Mouse (Mus musculus) small intestine, adult 2 months (tissue): ENCODE measurements around the gene Fstl1. TPM values are rescaled to one million over a fixed set of nuclear protein-coding genes. Genes with fewer than 3 reads are reported as not detected.

Experiments
- H3K27ac ChIP-seq: fragments of 200-500 bp; 2 replicates; pipeline ENCODE4 v1.5.1; 2012; ENCODE audit warnings: low read depth, low read length, control low read depth, inconsistent platforms; ENCODE audit not compliant: insufficient read depth
- H3K27me3 ChIP-seq: fragments of 200-500 bp; 2 replicates; pipeline ENCODE4 v1.6.1; 2012; ENCODE audit warnings: mild to moderate bottlenecking, moderate library complexity, low read length, inconsistent platforms; ENCODE audit not compliant: control insufficient read depth, insufficient read depth
- H3K36me3 ChIP-seq: fragments of 200-500 bp; 2 replicates; pipeline ENCODE4 v1.6.1; 2012; ENCODE audit warnings: mild to moderate bottlenecking, low read length, control low read depth, inconsistent platforms; ENCODE audit not compliant: control insufficient read depth, insufficient read depth
- H3K4me1 ChIP-seq: fragments of 200-500 bp; 2 replicates; pipeline ENCODE4 v1.6.1; 2012; ENCODE audit warnings: low read length, inconsistent platforms, mixed read lengths; ENCODE audit not compliant: control insufficient read depth, insufficient read depth, insufficient read length
- H3K4me3 ChIP-seq: fragments of 200-500 bp; 2 replicates; pipeline ENCODE4 v1.5.1; 2012; ENCODE audit warnings: low read depth, mild to moderate bottlenecking, control low read depth, inconsistent platforms, low read length, moderate library complexity
- CTCF ChIP-seq: fragments of 200-500 bp; IDR thresholded peaks from 2 replicates; pipeline ENCODE4 v1.5.1; 2012; ENCODE audit warnings: low read depth, mild to moderate bottlenecking, control low read depth, inconsistent platforms, low read length, moderate library complexity, mixed read lengths; ENCODE audit not compliant: insufficient replicate concordance, insufficient read length; ENCODE audit errors: extremely low read depth
- POLR2A ChIP-seq: fragments of 200-500 bp; IDR thresholded peaks from 2 replicates; pipeline ENCODE4 v1.6.1; 2012; ENCODE audit warnings: low read depth, mild to moderate bottlenecking, control low read depth, inconsistent platforms, low read length, moderate library complexity
- WGBS: fragments of 180-500 bp; shearing (Covaris S2); methylation state at CpG from one replicate; pipeline ENCODE4 v1.1.7; 2018; 5-methylcytosine and 5-hydroxymethylcytosine counted together
- polyA plus RNA-seq: library from polyadenylated mRNA; depleted of rRNA; stranded (reverse); fragments of >200 nt; gene quantifications from 2 replicates; pipeline ENCODE4 v1.2.3, GENCODE M21; 2012

The Fstl1 gene
- polyA plus RNA-seq, 1 experiment = 5.4 TPM

- no peak for TF ChIP-seq CTCF
- Histone ChIP-seq H3K36me3 (no peaks in the 10 kb centered on the region), H3K4me3 (no peak overlapping the region), H3K4me1 (peaks cover 3% of the 10 kb centered on the region; the same call in 1 of the 2 replicates), H3K27ac (peak overlapping the region; percentile 69), H3K27me3 (no peaks in the 10 kb centered on the region)
- 76% methylated on average over 10 of the region's 10 CpGs for whole genome bisulfite sequencing
Measured at GRCm38 (mm10) chr16:37808866-37809622, 32.4 kb downstream of the Fstl1 start.

GRCm38 (mm10) chr16:37809623-37809992 lies 32.9 kb downstream of the Fstl1 start:
- WGBS = 74% methylated on average over 6 of the region's 6 CpGs
- TF ChIP-seq POLR2A (no peak), CTCF (no peak)
- peak overlapping the region; percentile 69 for H3K27ac ChIP-seq

GRCm38 (mm10) chr16:37811874-37812273 lies 35.2 kb downstream of the Fstl1 start:
- Histone ChIP-seq H3K4me1 (peaks cover 3% of the 10 kb centered on the region; the same call in 1 of the 2 replicates), H3K27me3 (0 out of 2 replicates have a peak, but pooled peaks cover 2% of the 10 kb centered on the region), H3K4me3 (no peak overlapping the region), H3K27ac (no peak overlapping the region), H3K36me3 (no peaks in the 10 kb centered on the region)
- WGBS = 83% methylated on average over 8 of the region's 8 CpGs
- no peak for TF ChIP-seq POLR2A
- TF ChIP-seq CTCF = no peak

More at GRCm38 (mm10) chr16:37809623-37809992, 32.9 kb downstream of the Fstl1 start:
- Histone ChIP-seq H3K36me3 (no peaks in the 10 kb centered on the region), H3K4me1 (peaks cover 3% of the 10 kb centered on the region; the same call in 1 of the 2 replicates), H3K4me3 (no peak overlapping the region), H3K27me3 (0 out of 2 replicates have a peak, but pooled peaks cover under 1% of the 10 kb centered on the region)

GRCm38 (mm10) chr16:37812474-37812886 lies 35.8 kb downstream of the Fstl1 start:
- H3K27ac ChIP-seq = no peak overlapping the region
- peaks cover 3% of the 10 kb centered on the region; the same call in 1 of the 2 replicates for H3K4me1 ChIP-seq
- 56% methylated on average over 9 of the region's 9 CpGs for WGBS
- H3K36me3 ChIP-seq = no peaks in the 10 kb centered on the region
- no peak for TF ChIP-seq POLR2A
- no peak; the same call in 1 of the 2 replicates for TF ChIP-seq CTCF
- no peak overlapping the region for H3K4me3 ChIP-seq
- 0 out of 2 replicates have a peak, but pooled peaks cover 2% of the 10 kb centered on the region for H3K27me3 ChIP-seq

- no peaks in the 10 kb centered on the region for H3K36me3 ChIP-seq
- H3K27me3 ChIP-seq = 0 out of 2 replicates have a peak, but pooled peaks cover 2% of the 10 kb centered on the region
- peaks cover 3% of the 10 kb centered on the region; the same call in 1 of the 2 replicates for H3K4me1 ChIP-seq
- TF ChIP-seq CTCF (no peak), POLR2A (no peak)
- 32% methylated on average over 5 of the region's 5 CpGs for WGBS
- H3K27ac ChIP-seq = no peak overlapping the region
- no peak overlapping the region for H3K4me3 ChIP-seq
Measured at GRCm38 (mm10) chr16:37813691-37814382, 37.2 kb downstream of the Fstl1 start.

- Histone ChIP-seq H3K36me3 (no peaks in the 10 kb centered on the region), H3K27ac (peak overlapping the region; percentile 21; the same call in 1 of the 2 replicates), H3K4me3 (no peak overlapping the region), H3K4me1 (peaks cover 3% of the 10 kb centered on the region; the same call in 1 of the 2 replicates), H3K27me3 (0 out of 2 replicates have a peak, but pooled peaks cover 2% of the 10 kb centered on the region)
- TF ChIP-seq POLR2A = no peak
- no peak for TF ChIP-seq CTCF
- WGBS = 18% methylated on average over 7 of the region's 7 CpGs
Measured at GRCm38 (mm10) chr16:37814383-37814971, 37.8 kb downstream of the Fstl1 start.

GRCm38 (mm10) chr16:37817986-37818385 lies 41.3 kb downstream of the Fstl1 start:
- Histone ChIP-seq H3K4me3 (no peak overlapping the region), H3K27ac (no peak overlapping the region), H3K27me3 (0 out of 2 replicates have a peak, but pooled peaks cover 2% of the 10 kb centered on the region), H3K4me1 (peaks cover 3% of the 10 kb centered on the region; the same call in 1 of the 2 replicates), H3K36me3 (no peaks in the 10 kb centered on the region)
- WGBS = 91% methylated on average over 4 of the region's 4 CpGs
- TF ChIP-seq POLR2A = no peak
- no peak for TF ChIP-seq CTCF
